Comparison of ENCODE assay signal across 8 mouse cellular contexts in genomic region chr8:105636018-105636962, GRCm38 (mm10). TPM values are rescaled to one million over a fixed set of nuclear protein-coding genes. Genes with fewer than 3 reads are reported as not detected.
DNase-seq lines count a peak whose midpoint lies in the region; ATAC-seq and TF ChIP-seq lines count a peak whose summit lies in the region.

Gene Ctcf, plus strand, starts transcription at chr8:105636568.

- TF ChIP-seq CTCF in bone marrow macrophage, adult 2 months (IDR thresholded peaks at IDR 0.05; ENCODE audit: low read depth, low read length) = peak; percentile 24; the same call in 1 of the 2 replicates
- TF ChIP-seq CTCF in embryonic fibroblast, embryonic 13.5 days (IDR thresholded peaks at IDR 0.05; ENCODE audit: borderline replicate concordance, insufficient read depth, low read length) = no peak
- peak; percentile 56 for TF ChIP-seq CTCF in liver, adult 2 months (IDR thresholded peaks at IDR 0.05; ENCODE audit: low read depth, low read length)

- H3ac ChIP-seq in myocyte (ENCODE audit: control insufficient read depth, insufficient read length) = peak within 1 kb of the TSS; percentile 94

- H3K27me3 ChIP-seq in heart, embryonic 10.5 days (ENCODE audit: insufficient read depth, poor library complexity, severe bottlenecking) = no peaks in the 10 kb centered on the region
- H3K27me3 ChIP-seq in kidney, embryonic 16.5 days (ENCODE audit: insufficient read depth, low read length) = no peaks in the 10 kb centered on the region
- no peaks in the 10 kb centered on the region for H3K27me3 ChIP-seq in liver, adult 2 months (ENCODE audit: control insufficient read depth, insufficient read depth, low read length)
- no peaks in the 10 kb centered on the region for H3K27me3 ChIP-seq in myocyte (ENCODE audit: control insufficient read depth, insufficient read depth, insufficient read length)
- H3K27me3 ChIP-seq in splenic B cell, adult 2 months (ENCODE audit: control insufficient read depth, insufficient read depth, low read length, poor library complexity, severe bottlenecking) = no peaks in the 10 kb centered on the region

- H3K4me1 ChIP-seq in bone marrow macrophage, adult 2 months (ENCODE audit: control insufficient read depth, insufficient read depth, low read length) = peaks cover 16% of the 10 kb centered on the region
- peaks cover 16% of the 10 kb centered on the region for H3K4me1 ChIP-seq in embryonic fibroblast, embryonic 13.5 days (ENCODE audit: control insufficient read depth, insufficient read depth, low read length)
- H3K4me1 ChIP-seq in heart, embryonic 10.5 days = peaks cover 18% of the 10 kb centered on the region
- H3K4me1 ChIP-seq in kidney, embryonic 16.5 days (ENCODE audit: insufficient read depth, low read length) = peaks cover 27% of the 10 kb centered on the region
- peaks cover 7% of the 10 kb centered on the region for H3K4me1 ChIP-seq in liver, adult 2 months (ENCODE audit: control insufficient read depth, insufficient read depth, low read length)

- peak; percentile 94 for DNase-seq in A20 (ENCODE audit: low read depth, low spot score)
- DNase-seq in heart, embryonic 10.5 days (ENCODE audit: low spot score) = peak; percentile 97
- peak; percentile 49 for DNase-seq in liver, adult 2 months (ENCODE audit: extremely low read depth, low read depth, low spot score)
- DNase-seq in splenic B cell, adult 2 months (ENCODE audit: low read depth, low spot score) = peak; percentile 96

- under 1% methylated on average over 122 of the region's 126 CpGs for WGBS in heart, embryonic 10.5 days
- WGBS in kidney, embryonic 16.5 days = under 1% methylated on average over 59 of the region's 126 CpGs
- under 1% methylated on average over 114 of the region's 126 CpGs for WGBS in liver, adult 2 months

- peak within 1 kb of the TSS; percentile 84 for H3K4me2 ChIP-seq in kidney, embryonic 16.5 days (replicated peaks; ENCODE audit: low read depth, low read length)
- peak within 1 kb of the TSS; percentile 81 for H3K4me2 ChIP-seq in myocyte (ENCODE audit: low read depth)

- H3K36me3 ChIP-seq in heart, embryonic 10.5 days = 0 out of 2 replicates have a peak, but pooled peaks cover 4% of the 10 kb centered on the region
- no peaks in the 10 kb centered on the region for H3K36me3 ChIP-seq in kidney, embryonic 16.5 days (ENCODE audit: insufficient read depth, low read length)
- no peaks in the 10 kb centered on the region for H3K36me3 ChIP-seq in liver, adult 2 months (ENCODE audit: control insufficient read depth, insufficient read depth, low read length)
- no peaks in the 10 kb centered on the region for H3K36me3 ChIP-seq in myocyte (ENCODE audit: control insufficient read depth, insufficient read depth)
- H3K36me3 ChIP-seq in splenic B cell, adult 2 months (ENCODE audit: control insufficient read depth, insufficient read depth, low read length, poor library complexity, severe bottlenecking) = no peaks in the 10 kb centered on the region

- no peak for TF ChIP-seq POLR2A in bone marrow macrophage, adult 2 months (IDR thresholded peaks at IDR 0.05; ENCODE audit: borderline replicate concordance, low read depth, low read length)
- TF ChIP-seq POLR2A in embryonic fibroblast, embryonic 13.5 days (IDR thresholded peaks at IDR 0.05; ENCODE audit: low read depth, low read length) = peak; percentile 56; the same call in 1 of the 2 replicates
- 0 out of 2 replicates have a peak, but pooled peaks have one; percentile 27 for TF ChIP-seq POLR2A in liver, adult 2 months (IDR thresholded peaks at IDR 0.05; ENCODE audit: extremely low read depth, insufficient read depth, low read length)
- TF ChIP-seq POLR2A in myocyte (IDR thresholded peaks at IDR 0.05; ENCODE audit: insufficient read length, low read depth) = peak; percentile 46

- ATAC-seq in kidney, embryonic 16.5 days (ENCODE audit: low FRiP score, low TSS enrichment) = peak; percentile 94

- peak within 1 kb of the TSS; percentile 98 for H3K27ac ChIP-seq in bone marrow macrophage, adult 2 months (ENCODE audit: insufficient read depth, low read depth, low read length)
- peak within 1 kb of the TSS; percentile 98 for H3K27ac ChIP-seq in embryonic fibroblast, embryonic 13.5 days (ENCODE audit: insufficient read depth, low read length)
- H3K27ac ChIP-seq in heart, embryonic 10.5 days = peak within 1 kb of the TSS; percentile 99
- peak within 1 kb of the TSS; percentile 100 for H3K27ac ChIP-seq in kidney, embryonic 16.5 days (ENCODE audit: low read length)
- H3K27ac ChIP-seq in liver, adult 2 months (replicated peaks; ENCODE audit: insufficient read depth, low read depth, low read length) = peak within 1 kb of the TSS; percentile 97

- H3K9ac ChIP-seq in kidney, embryonic 16.5 days (replicated peaks; ENCODE audit: low read length) = peak within 1 kb of the TSS; percentile 100
- peak within 1 kb of the TSS; percentile 99 for H3K9ac ChIP-seq in liver, adult 2 months (ENCODE audit: low read depth, low read length)

- H3K9me3 ChIP-seq in heart, embryonic 10.5 days = no peaks in the 10 kb centered on the region
- no peaks in the 10 kb centered on the region for H3K9me3 ChIP-seq in kidney, embryonic 16.5 days (ENCODE audit: low read length)

- peak within 1 kb of the TSS; percentile 99 for H3K4me3 ChIP-seq in bone marrow macrophage, adult 2 months (ENCODE audit: insufficient read depth, low read length)
- peak within 1 kb of the TSS; percentile 91 for H3K4me3 ChIP-seq in embryonic fibroblast, embryonic 13.5 days (ENCODE audit: insufficient read depth, low read length)
- H3K4me3 ChIP-seq in heart, embryonic 10.5 days = peak within 1 kb of the TSS; percentile 94
- H3K4me3 ChIP-seq in kidney, embryonic 16.5 days (ENCODE audit: low read length) = peak within 1 kb of the TSS; percentile 96
- peak within 1 kb of the TSS; percentile 90 for H3K4me3 ChIP-seq in liver, adult 2 months (ENCODE audit: insufficient read depth, low read depth, low read length)
- peak within 1 kb of the TSS; percentile 63 for H3K4me3 ChIP-seq in myocyte

- peaks cover 14% of the 10 kb centered on the region for H3K79me2 ChIP-seq in liver, adult 2 months (ENCODE audit: control insufficient read depth, insufficient read depth, low read length)
- peaks cover 45% of the 10 kb centered on the region for H3K79me2 ChIP-seq in myocyte (ENCODE audit: control insufficient read depth, insufficient read depth)

TF ChIP-seq in myocyte, 11 proteins besides CTCF, POLR2A, EP300 and RAD21:
- TF ChIP-seq MYOD1 (IDR thresholded peaks at IDR 0.05; ENCODE audit: control insufficient read depth in 1 of 3, insufficient read length in 2 of 3, low read depth in 2 of 3) (peak in 1 of 3 experiments; percentile 17), E2F4 (IDR thresholded peaks at IDR 0.05; ENCODE audit: insufficient read depth) (peak; percentile 93), TCF12 (IDR thresholded peaks at IDR 0.05; ENCODE audit: insufficient read depth, poor library complexity, severe bottlenecking) (no peak), POLR2AphosphoS2 (IDR thresholded peaks at IDR 0.05; ENCODE audit: insufficient read length, low read depth) (peak; percentile 49), REST (IDR thresholded peaks at IDR 0.05; ENCODE audit: insufficient read depth, insufficient read length) (no peak), CEBPB (IDR thresholded peaks at IDR 0.05; ENCODE audit: insufficient read depth, poor library complexity, severe bottlenecking) (no peak), USF1 (IDR thresholded peaks at IDR 0.05; ENCODE audit: low read depth) (no peak)
TF ChIP-seq in myocyte: peak in this region for 3.

RNA-seq across cellular contexts. Expression of gene Ctcf, which starts in this region (rescaled TPM):
- polyA plus RNA-seq in bone marrow macrophage, adult 2 months (2012; ENCODE audit: insufficient read depth, insufficient read length, missing spikeins) = 60.3 and 61.3 TPM in 2 replicates
- polyA plus RNA-seq in embryonic fibroblast, embryonic 13.5 days (2011; ENCODE audit: insufficient read length, low read depth, missing spikeins) = 55.2 and 69.7 TPM in 2 replicates
- 70.3 and 103 TPM in 2 replicates for polyA plus RNA-seq in heart, embryonic 10.5 days (2016; fragmentation: Nextera tagmentation; extraction: Ambion mirVana)
- polyA plus RNA-seq in kidney, embryonic 16.5 days (2015; fragmentation: Nextera tagmentation; extraction: Ambion mirVana) = 117 and 134 TPM in 2 replicates
- total RNA-seq in liver, adult 2 months (2014; rRNA removed) = 14.6 and 15.6 TPM in 2 replicates
- 6.6 TPM in 2 replicates for polyA plus RNA-seq in liver, adult 2 months (2012; rRNA removed)
- polyA plus RNA-seq in myocyte (2012; fragmentation: generic; extraction: Trizol) = 17.6 TPM

Comparison
In these comparisons a context has a peak if more than half of its experiments do, and no peak if none do; other contexts are left out.
1. Peak in every context shown above with its lines: DNase-seq, ATAC-seq, H3K4me3 ChIP-seq and H3K27ac ChIP-seq.